Mouse (Mus musculus): Measurements from ENCODE around the gene Nipbl. TPM values are rescaled to one million over a fixed set of nuclear protein-coding genes. Genes with fewer than 3 reads are reported as not detected.

The Nipbl gene
- polyA plus RNA-seq, 1 experiment from 2014 or later: 15.4 TPM

- peak overlapping the region; percentile 91 for H3K9ac ChIP-seq
- peak overlapping the region; percentile 98 for H3K4me2 ChIP-seq
- H3K36me3 ChIP-seq (replicated peaks): no peaks in the 10 kb centered on the region
- 0% methylated on average over 19 of the region's 19 CpGs for WGBS
- H3K27me3 ChIP-seq (replicated peaks): no peaks in the 10 kb centered on the region
- 0 out of 2 replicates have a peak overlapping the region, but pooled peaks have one; percentile 99 for H3K27ac ChIP-seq
- no peak for ATAC-seq (replicated peaks)
- H3K4me1 ChIP-seq: peaks cover 39% of the 10 kb centered on the region
- H3K4me3 ChIP-seq: peak overlapping the region; percentile 74
- H3K9me3 ChIP-seq: no peaks in the 10 kb centered on the region
Measured at GRCm38 (mm10) chr15:8445951-8446419, 1.7 kb upstream of the Nipbl start.

GRCm38 (mm10) chr15:8444890-8445597 is 781 bp upstream of the Nipbl start:
- peaks cover 39% of the 10 kb centered on the region for H3K4me1 ChIP-seq
- peak overlapping the region; percentile 91 for H3K9ac ChIP-seq
- H3K36me3 ChIP-seq (replicated peaks): no peaks in the 10 kb centered on the region
- WGBS: under 1% methylated on average over 49 of the region's 57 CpGs
- peak overlapping the region; percentile 74 for H3K4me3 ChIP-seq
- no peaks in the 10 kb centered on the region for H3K9me3 ChIP-seq
- H3K27ac ChIP-seq: peak overlapping the region; percentile 99
- H3K27me3 ChIP-seq (replicated peaks): no peaks in the 10 kb centered on the region
- H3K4me2 ChIP-seq: peak overlapping the region; percentile 98
- peak; percentile 75 for ATAC-seq (replicated peaks)

DNA sequence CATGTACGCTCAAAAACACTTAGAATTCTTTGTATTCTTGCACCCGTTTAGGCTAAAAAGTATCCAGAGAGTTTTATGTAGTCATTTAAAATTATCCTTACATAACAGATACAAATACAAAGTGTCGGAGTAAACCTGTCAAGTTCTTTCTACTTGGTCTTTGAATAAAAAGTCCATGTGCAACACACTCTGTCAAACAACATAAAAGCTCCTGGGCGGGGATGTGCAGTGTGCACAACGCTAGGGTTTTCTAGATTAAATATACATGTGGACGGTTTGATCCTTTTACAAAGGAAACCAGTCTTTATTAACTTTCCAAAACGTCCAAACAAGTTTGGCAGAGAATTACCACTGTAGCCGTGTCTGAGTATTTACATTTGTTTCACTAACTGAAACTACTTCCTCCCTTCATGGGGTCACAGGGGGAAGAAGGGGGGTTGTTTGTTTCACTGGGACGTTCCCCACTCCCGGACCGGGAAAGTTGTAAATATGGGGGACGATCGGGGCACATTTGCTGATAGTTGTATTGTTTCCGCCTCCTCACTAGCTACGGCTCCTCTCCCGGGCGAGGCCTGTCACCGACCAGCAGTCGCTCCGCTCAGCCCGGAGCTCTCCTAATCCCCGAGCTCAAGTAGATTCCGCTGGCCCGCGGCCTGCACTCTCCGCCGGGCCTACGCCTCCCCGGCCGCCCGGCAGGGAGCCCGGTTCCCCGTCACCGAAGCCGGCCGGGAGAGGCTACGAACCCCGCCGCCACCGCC is 916 bp downstream of the Nipbl start:
- under 1% methylated on average over 40 of the region's 40 CpGs for WGBS
- Histone ChIP-seq H3K4me1 (peaks cover 35% of the 10 kb centered on the region), H3K9me3 (no peaks in the 10 kb centered on the region), H3K4me3 (peak overlapping the region; percentile 74), H3K9ac (peak overlapping the region; percentile 91), H3K4me2 (peak overlapping the region; percentile 70), H3K27ac (peak overlapping the region; percentile 99), H3K27me3 (replicated peaks) (no peaks in the 10 kb centered on the region), H3K36me3 (replicated peaks) (no peaks in the 10 kb centered on the region)
- peak; percentile 62 for ATAC-seq (replicated peaks)

- no peaks in the 10 kb centered on the region for H3K9me3 ChIP-seq
- H3K9ac ChIP-seq: peak overlapping the region; percentile 91; the same call in 1 of the 2 replicates
- H3K4me2 ChIP-seq: peak overlapping the region; percentile 70
- ATAC-seq (replicated peaks): no peak
- 0 out of 2 replicates have a peak overlapping the region, but pooled peaks have one; percentile 6 for H3K27ac ChIP-seq
- H3K27me3 ChIP-seq (replicated peaks): no peaks in the 10 kb centered on the region
- H3K36me3 ChIP-seq (replicated peaks): no peaks in the 10 kb centered on the region
- WGBS: 1% methylated on average over 6 of the region's 6 CpGs
- H3K4me3 ChIP-seq: peak overlapping the region; percentile 74
- H3K4me1 ChIP-seq: peaks cover 33% of the 10 kb centered on the region
Measured at GRCm38 (mm10) chr15:8442761-8443160, 1.5 kb downstream of the Nipbl start.

DNA sequence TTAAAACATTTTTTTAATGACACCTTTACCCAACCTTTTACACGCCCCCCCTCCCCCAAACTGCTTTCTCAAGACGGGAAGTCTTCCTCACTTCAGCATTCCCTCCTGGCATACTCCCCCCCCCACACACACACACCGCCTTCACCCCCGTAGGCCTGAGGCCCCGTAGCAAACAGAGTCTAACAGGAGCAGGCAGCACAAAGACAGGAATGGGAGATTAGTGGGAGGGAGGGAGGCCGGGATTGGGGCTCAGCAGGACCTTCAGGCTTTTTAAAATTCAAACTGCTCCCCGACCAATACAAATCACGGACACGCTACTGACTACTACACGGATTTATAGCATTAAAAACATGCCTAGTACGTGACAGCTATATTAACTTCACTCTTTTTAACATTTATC is 2.1 kb downstream of the Nipbl start:
- Histone ChIP-seq H3K9ac (peak overlapping the region; percentile 91; the same call in 1 of the 2 replicates), H3K4me3 (peak overlapping the region; percentile 74), H3K36me3 (replicated peaks) (no peaks in the 10 kb centered on the region), H3K27ac (0 out of 2 replicates have a peak overlapping the region, but pooled peaks have one; percentile 6), H3K9me3 (no peaks in the 10 kb centered on the region), H3K4me2 (peak overlapping the region; percentile 70), H3K27me3 (replicated peaks) (no peaks in the 10 kb centered on the region), H3K4me1 (peaks cover 26% of the 10 kb centered on the region)
- under 1% methylated on average over 11 of the region's 11 CpGs for WGBS
- no peak for ATAC-seq (replicated peaks)

DNA sequence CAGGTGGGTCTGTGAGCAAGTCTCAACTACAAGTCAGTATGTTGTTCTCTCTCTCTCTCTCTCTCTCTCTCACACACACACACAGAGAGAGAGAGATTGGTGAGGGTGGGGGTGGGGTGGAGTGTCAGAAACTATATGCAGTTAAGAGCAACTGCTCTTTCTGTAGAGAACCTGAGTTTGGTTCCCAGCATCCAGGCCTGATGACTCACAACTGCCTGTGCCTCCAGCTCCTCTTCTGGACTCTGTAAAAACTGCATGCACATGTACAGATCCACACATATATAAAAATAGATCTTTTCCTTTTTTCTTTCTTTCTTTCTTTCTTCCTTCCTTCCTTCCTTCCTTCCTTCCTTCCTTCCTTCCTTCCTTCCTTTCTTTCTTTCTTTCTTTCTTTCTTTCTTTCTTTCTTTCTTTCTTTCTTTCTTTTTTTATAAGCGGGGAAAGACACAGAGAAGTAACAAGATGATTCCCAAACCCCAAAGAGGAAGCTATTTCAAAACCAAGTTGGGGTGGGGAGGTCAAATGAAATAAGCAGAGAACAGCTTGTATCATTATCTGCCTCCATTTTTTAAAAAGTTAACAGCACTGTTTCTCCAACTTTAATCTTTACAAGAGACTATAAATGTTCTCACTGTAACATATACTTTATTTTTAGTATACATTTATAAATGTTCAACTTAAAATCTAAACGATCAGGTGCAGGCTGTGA is 10.9 kb downstream of the Nipbl start:
- no peaks in the 10 kb centered on the region for H3K27me3 ChIP-seq (replicated peaks)
- no peak overlapping the region for H3K4me2 ChIP-seq
- ATAC-seq (replicated peaks): no peak
- no peak overlapping the region for H3K27ac ChIP-seq
- H3K9ac ChIP-seq: no peak overlapping the region
- H3K36me3 ChIP-seq (replicated peaks): no peaks in the 10 kb centered on the region
- H3K4me3 ChIP-seq: no peak overlapping the region
- WGBS: 97% methylated on average over 2 of the region's 2 CpGs
- H3K9me3 ChIP-seq: no peaks in the 10 kb centered on the region
- no peaks in the 10 kb centered on the region for H3K4me1 ChIP-seq

- ATAC-seq (replicated peaks): no peak
- H3K36me3 ChIP-seq (replicated peaks): no peaks in the 10 kb centered on the region
- 84% methylated on average over 2 of the region's 2 CpGs for WGBS
- no peaks in the 10 kb centered on the region for H3K4me1 ChIP-seq
- no peak overlapping the region for H3K4me2 ChIP-seq
- no peaks in the 10 kb centered on the region for H3K27me3 ChIP-seq (replicated peaks)
- no peak overlapping the region for H3K9ac ChIP-seq
- H3K4me3 ChIP-seq: no peak overlapping the region
- H3K9me3 ChIP-seq: no peaks in the 10 kb centered on the region
- H3K27ac ChIP-seq: no peak overlapping the region
Measured at GRCm38 (mm10) chr15:8432534-8432933, 11.7 kb downstream of the Nipbl start.

DNA sequence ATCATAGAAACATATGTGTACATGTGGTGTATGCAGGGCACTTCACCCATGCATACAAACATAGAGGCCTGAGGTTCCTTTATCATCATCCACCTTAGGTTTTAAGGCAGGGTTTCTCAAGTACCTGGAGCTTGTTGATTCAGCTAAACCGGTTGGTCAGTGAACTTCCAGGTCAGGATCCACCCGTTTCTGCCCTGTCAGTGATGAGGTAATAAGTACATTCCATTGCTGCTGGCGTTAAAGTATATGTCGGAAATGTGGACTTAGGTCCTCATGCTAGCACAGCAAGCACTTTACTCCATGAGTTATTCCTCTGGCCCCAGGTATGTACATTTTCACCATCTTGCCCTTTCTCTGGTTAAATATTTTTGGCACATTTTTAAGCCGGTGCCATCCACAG is 14.8 kb downstream of the Nipbl start:
- no peak for ATAC-seq (replicated peaks)
- H3K4me3 ChIP-seq: no peak overlapping the region
- H3K9me3 ChIP-seq: no peaks in the 10 kb centered on the region
- H3K9ac ChIP-seq: no peak overlapping the region
- 92% methylated on average over 5 of the region's 5 CpGs for WGBS
- no peaks in the 10 kb centered on the region for H3K27me3 ChIP-seq (replicated peaks)
- no peak overlapping the region for H3K4me2 ChIP-seq
- H3K4me1 ChIP-seq: no peaks in the 10 kb centered on the region
- H3K36me3 ChIP-seq (replicated peaks): no peaks in the 10 kb centered on the region
- no peak overlapping the region for H3K27ac ChIP-seq

DNA sequence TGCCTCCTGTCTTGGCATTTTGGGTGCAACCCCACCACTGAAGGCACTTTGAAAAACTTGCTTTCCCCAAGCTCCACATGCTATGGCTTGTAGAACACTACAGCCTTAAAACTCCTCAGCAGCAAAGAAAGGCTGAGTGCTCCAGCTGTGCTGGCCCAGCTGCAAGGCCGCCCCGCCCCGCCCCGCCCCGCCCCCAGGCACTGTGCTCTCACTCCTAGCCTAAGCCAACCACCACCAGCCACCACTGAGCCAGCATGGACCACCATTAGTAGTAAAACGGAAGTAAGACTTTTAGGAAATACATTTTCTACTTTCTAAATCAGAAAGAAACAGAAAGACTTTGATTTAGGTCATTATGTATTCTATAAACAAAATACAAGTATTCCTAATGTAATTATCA is 23.4 kb downstream of the Nipbl start:
- Histone ChIP-seq H3K9me3 (no peaks in the 10 kb centered on the region), H3K4me3 (no peak overlapping the region), H3K27me3 (replicated peaks) (no peaks in the 10 kb centered on the region), H3K27ac (no peak overlapping the region), H3K36me3 (replicated peaks) (no peaks in the 10 kb centered on the region), H3K4me1 (no peaks in the 10 kb centered on the region), H3K9ac (no peak overlapping the region), H3K4me2 (no peak overlapping the region)
- WGBS: 16% methylated on average over 6 of the region's 6 CpGs
- no peak for ATAC-seq (replicated peaks)

DNA sequence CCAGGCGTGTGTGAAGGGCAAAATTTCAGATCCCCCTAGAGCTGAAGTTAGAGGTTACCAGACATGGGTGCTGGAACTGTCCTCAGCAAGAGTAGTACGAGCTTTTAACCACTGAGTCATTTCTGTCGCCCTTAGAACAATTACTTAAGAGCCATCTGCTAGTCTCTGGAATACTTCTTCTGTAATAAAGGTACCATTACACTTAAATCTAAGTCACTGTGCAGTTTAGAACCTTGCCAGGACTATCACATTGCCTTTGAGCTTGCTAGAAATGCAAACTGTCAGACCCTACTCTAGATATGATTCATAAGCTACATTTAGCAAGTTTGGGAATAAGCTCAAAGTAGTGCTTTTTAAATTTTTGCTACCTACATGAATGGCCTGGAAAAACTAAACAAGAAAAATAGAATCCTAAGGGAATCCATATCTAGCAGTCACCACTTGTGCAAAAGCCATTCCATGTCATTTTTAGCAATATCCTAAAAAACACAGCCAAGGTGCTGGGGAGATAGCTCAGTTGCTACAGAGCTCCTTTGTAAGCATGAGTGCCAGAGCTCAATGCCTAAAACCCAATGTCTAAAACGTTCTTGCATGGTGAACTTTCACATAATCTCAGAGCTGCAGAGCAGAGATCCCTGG is 27.6 kb downstream of the Nipbl start:
- no peak for ATAC-seq (replicated peaks)
- no peaks in the 10 kb centered on the region for H3K27me3 ChIP-seq (replicated peaks)
- no peak overlapping the region for H3K27ac ChIP-seq
- no peaks in the 10 kb centered on the region for H3K36me3 ChIP-seq (replicated peaks)
- no peaks in the 10 kb centered on the region for H3K9me3 ChIP-seq
- H3K4me3 ChIP-seq: no peak overlapping the region
- H3K9ac ChIP-seq: no peak overlapping the region
- no peaks in the 10 kb centered on the region for H3K4me1 ChIP-seq
- H3K4me2 ChIP-seq: no peak overlapping the region
- WGBS: 88% methylated on average over 4 of the region's 4 CpGs

GRCm38 (mm10) chr15:8413356-8413755 is 30.9 kb downstream of the Nipbl start:
- H3K4me3 ChIP-seq: no peak overlapping the region
- 95% methylated on average over 3 of the region's 3 CpGs for WGBS
- no peaks in the 10 kb centered on the region for H3K9me3 ChIP-seq
- H3K4me2 ChIP-seq: no peak overlapping the region
- H3K36me3 ChIP-seq (replicated peaks): no peaks in the 10 kb centered on the region
- H3K27ac ChIP-seq: no peak overlapping the region
- H3K4me1 ChIP-seq: no peaks in the 10 kb centered on the region
- no peak overlapping the region for H3K9ac ChIP-seq
- H3K27me3 ChIP-seq (replicated peaks): no peaks in the 10 kb centered on the region
- ATAC-seq (replicated peaks): no peak

GRCm38 (mm10) chr15:8411873-8412272 is 32.4 kb downstream of the Nipbl start:
- H3K4me2 ChIP-seq: no peak overlapping the region
- H3K9ac ChIP-seq: no peak overlapping the region
- H3K4me3 ChIP-seq: no peak overlapping the region
- 92% methylated on average over 1 of the region's 1 CpGs for WGBS
- ATAC-seq (replicated peaks): no peak
- H3K36me3 ChIP-seq (replicated peaks): no peaks in the 10 kb centered on the region
- no peak overlapping the region for H3K27ac ChIP-seq
- no peaks in the 10 kb centered on the region for H3K27me3 ChIP-seq (replicated peaks)
- H3K9me3 ChIP-seq: no peaks in the 10 kb centered on the region
- H3K4me1 ChIP-seq: no peaks in the 10 kb centered on the region
